Mouse (Mus musculus): ENCODE results near the gene Necap2.

GRCm38 (mm10) chr4:141059616-141060425 is 18.3 kb downstream of the Necap2 start:
- TF ChIP-seq GATA1 (IDR thresholded peaks at IDR 0.05; ENCODE audit: low read length) (no peak), TAL1 (IDR thresholded peaks at IDR 0.05; ENCODE audit: low read length) (no peak)

Data from erythroblast, embryonic 14.5 days (primary cell).